Mouse (Mus musculus) kidney, adult 2 months (tissue): Measurements from ENCODE around the gene Dpp6.

Experiments used
- CTCF ChIP-seq: fragments of 200-500 bp; conservative IDR thresholded peaks from 2 replicates; pipeline ENCODE4 v1.5.1; 2011; ENCODE audit warnings: low read depth, mild to moderate bottlenecking, control low read depth, low read length, moderate library complexity, mixed read lengths; ENCODE audit not compliant: insufficient read depth, insufficient read length
- POLR2A ChIP-seq: fragments of 200-500 bp; IDR thresholded peaks from one replicate; pipeline ENCODE4 v1.6.1; 2011; ENCODE audit warnings: low read depth, low read length, control low read depth

DNA sequence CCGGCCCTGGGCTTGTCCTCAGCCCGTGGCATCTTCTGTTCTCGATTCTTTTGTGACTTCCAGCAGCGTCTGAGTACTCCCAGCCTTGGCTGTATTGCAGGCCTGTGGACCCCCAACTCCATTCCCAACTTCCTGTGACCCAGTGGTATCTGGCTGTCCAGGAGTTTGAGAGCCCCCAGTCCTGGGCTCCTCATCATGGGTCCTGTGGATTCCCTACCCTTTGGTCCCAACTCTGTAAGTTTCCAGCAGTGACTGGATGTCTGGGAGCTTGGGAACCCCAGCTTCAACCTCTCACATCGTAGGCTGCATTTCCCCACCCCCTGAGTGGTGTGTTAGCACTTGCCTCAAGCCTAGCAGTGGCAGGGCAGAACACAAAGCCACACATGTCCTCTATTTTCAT lies 220.8 kb downstream of the Dpp6 start:
- TF ChIP-seq CTCF (no peak), POLR2A (no peak)
